Mouse (Mus musculus): ENCODE measurements around the gene Metrn. TPM values are rescaled to one million over a fixed set of nuclear protein-coding genes. Genes with fewer than 3 reads are reported as not detected.

Metrn gene
- polyA plus RNA-seq (2012; rRNA removed), result 20.9 and 26.5 TPM in 2 replicates

GRCm38 (mm10) chr17:25796951-25797369 lies at the start of gene Metrn:
Gene Metrn, minus strand, starts transcription at chr17:25797136.
- peak; percentile 48 for DNase-seq (ENCODE audit: low read depth, low spot score)
- under 1% methylated on average over 35 of the region's 35 CpGs for WGBS

- DNase-seq (ENCODE audit: low read depth, low spot score), result peak; percentile 91
- WGBS, result 2% methylated on average over 21 of the region's 21 CpGs
Observed at GRCm38 (mm10) chr17:25844396-25844901, 47.5 kb upstream of the Metrn start, which contains the start of gene Rhot2. Gene Rhot2, minus strand, starts transcription at chr17:25844851.

- WGBS, result under 1% methylated on average over 37 of the region's 38 CpGs
- DNase-seq (ENCODE audit: low read depth, low spot score), result no peak
Observed at GRCm38 (mm10) chr17:25843636-25844395, 46.9 kb upstream of the Metrn start.

- WGBS, result 65% methylated on average over 4 of the region's 4 CpGs
- no peak for DNase-seq (ENCODE audit: low read depth, low spot score)
Observed at GRCm38 (mm10) chr17:25843122-25843521, 46.2 kb upstream of the Metrn start.

- no peak for DNase-seq (ENCODE audit: low read depth, low spot score)
- WGBS, result 81% methylated on average over 3 of the region's 3 CpGs
Observed at GRCm38 (mm10) chr17:25842509-25842908, 45.6 kb upstream of the Metrn start.

- no peak for DNase-seq (ENCODE audit: low read depth, low spot score)
- 89% methylated on average over 22 of the region's 22 CpGs for WGBS
Observed at GRCm38 (mm10) chr17:25841117-25841880, 44.4 kb upstream of the Metrn start, which contains the start of gene Gm20683. Gene Gm20683, minus strand, starts transcription at chr17:25841763.

GRCm38 (mm10) chr17:25840519-25840918 lies 43.6 kb upstream of the Metrn start:
- 95% methylated on average over 6 of the region's 6 CpGs for WGBS
- DNase-seq (ENCODE audit: low read depth, low spot score), result no peak

GRCm38 (mm10) chr17:25839455-25840235 lies 42.7 kb upstream of the Metrn start:
- WGBS, result 56% methylated on average over 14 of the region's 14 CpGs
- DNase-seq (ENCODE audit: low read depth, low spot score), result no peak

GRCm38 (mm10) chr17:25838904-25839303 lies 42.0 kb upstream of the Metrn start:
- DNase-seq (ENCODE audit: low read depth, low spot score), result no peak
- WGBS, result 76% methylated on average over 4 of the region's 4 CpGs

- no peak for DNase-seq (ENCODE audit: low read depth, low spot score)
- WGBS, result 61% methylated on average over 3 of the region's 3 CpGs
Observed at GRCm38 (mm10) chr17:25837533-25837932, 40.6 kb upstream of the Metrn start.

- no peak for DNase-seq (ENCODE audit: low read depth, low spot score)
Observed at GRCm38 (mm10) chr17:25837076-25837410, 40.1 kb upstream of the Metrn start, which contains the start of gene Rhbdl1. Gene Rhbdl1, minus strand, starts transcription at chr17:25837295.

GRCm38 (mm10) chr17:25836397-25837075 lies 39.6 kb upstream of the Metrn start:
- 25% methylated on average over 23 of the region's 23 CpGs for WGBS
- no peak for DNase-seq (ENCODE audit: low read depth, low spot score)

More at GRCm38 (mm10) chr17:25837076-25837410, 40.1 kb upstream of the Metrn start, which contains the start of gene Rhbdl1:
- WGBS, result 6% methylated on average over 29 of the region's 29 CpGs

GRCm38 (mm10) chr17:25835816-25836215 lies 38.9 kb upstream of the Metrn start:
- WGBS, result 91% methylated on average over 16 of the region's 16 CpGs
- DNase-seq (ENCODE audit: low read depth, low spot score), result no peak

- no peak for DNase-seq (ENCODE audit: low read depth, low spot score)
- WGBS, result 93% methylated on average over 7 of the region's 7 CpGs
Observed at GRCm38 (mm10) chr17:25835301-25835700, 38.4 kb upstream of the Metrn start.

- WGBS, result 52% methylated on average over 12 of the region's 12 CpGs
- DNase-seq (ENCODE audit: low read depth, low spot score), result no peak
Observed at GRCm38 (mm10) chr17:25834595-25835222, 37.8 kb upstream of the Metrn start.

GRCm38 (mm10) chr17:25833961-25834594 lies 37.1 kb upstream of the Metrn start:
- no peak for DNase-seq (ENCODE audit: low read depth, low spot score)
- 11% methylated on average over 6 of the region's 6 CpGs for WGBS

- peak; percentile 85 for DNase-seq (ENCODE audit: low read depth, low spot score)
- under 1% methylated on average over 24 of the region's 24 CpGs for WGBS
Observed at GRCm38 (mm10) chr17:25833291-25833663, 36.3 kb upstream of the Metrn start, which contains the start of gene Stub1. Gene Stub1, minus strand, starts transcription at chr17:25833404.
